In the genomic region with DNA sequence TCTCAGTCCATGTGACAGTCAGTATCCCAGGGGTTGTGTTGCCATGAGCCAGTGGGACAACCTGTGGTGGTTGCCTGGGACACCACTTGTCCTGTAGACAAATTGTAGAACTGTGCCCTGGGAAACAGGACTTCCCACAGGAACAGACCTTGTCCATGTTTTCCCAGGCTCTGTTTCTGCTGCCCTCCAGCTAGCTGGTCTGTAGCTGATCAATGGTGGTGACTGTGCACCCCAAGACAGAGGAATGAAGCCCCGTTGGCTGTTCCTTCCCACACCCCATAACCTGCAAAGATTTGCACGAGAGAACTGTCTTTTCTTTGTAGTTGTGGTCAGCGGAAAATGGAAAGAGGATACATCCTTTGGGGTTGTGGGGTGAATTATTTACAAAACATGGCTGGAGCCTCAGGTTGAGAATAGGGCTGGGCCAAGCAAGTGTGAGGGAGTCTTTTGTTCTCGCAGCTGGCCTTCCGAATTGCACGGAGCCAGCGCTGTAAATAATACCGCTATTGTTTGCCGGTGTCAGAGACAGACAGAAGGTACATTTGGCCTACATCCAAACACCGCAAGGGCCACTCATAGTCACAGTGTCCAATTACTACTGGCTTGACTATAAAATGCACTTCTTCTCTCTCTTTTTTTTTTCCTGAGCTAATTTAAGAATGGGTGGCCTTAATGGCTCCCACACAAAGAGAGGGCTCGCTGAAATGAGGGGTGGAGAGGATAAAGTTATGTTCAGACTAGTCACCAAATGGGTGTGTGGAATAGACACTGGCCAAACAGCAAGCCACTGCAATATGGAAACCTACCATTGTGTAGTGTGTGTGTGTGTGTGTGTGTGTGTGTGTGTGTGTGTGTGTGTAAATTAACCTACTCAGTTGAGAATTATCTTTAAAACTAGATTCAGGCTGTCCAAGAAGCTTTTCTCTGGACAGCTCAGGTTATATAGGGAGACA, we compare ENCODE assay signal across 10 mouse cellular contexts. TPM values are rescaled to one million over a fixed set of nuclear protein-coding genes. Genes with fewer than 3 reads are reported as not detected.
DNase-seq lines count a peak whose midpoint lies in the region; TF ChIP-seq lines count a peak whose summit lies in the region.
"Had no signal": no experiment of that assay in that cellular context is flagged by ENCODE, and none has a peak within 500 bp of the region (broad histone marks: within the 10 kb centered on the region; RNA-seq: fewer than 3 reads in every experiment).

No protein-coding gene starts in this region.

- TF ChIP-seq POLR2A in heart, adult 2 months (IDR thresholded peaks at IDR 0.05; ENCODE audit: insufficient read depth, low read depth, low read length) = no peak

- no peak for TF ChIP-seq EP300 in heart, adult 2 months (IDR thresholded peaks at IDR 0.05; ENCODE audit: insufficient read depth, low read depth, low read length)

- H3K27me3 ChIP-seq in embryonic facial prominence, embryonic 10.5 days (replicated peaks; ENCODE audit: low read depth, poor library complexity, severe bottlenecking) = no peaks in the 10 kb centered on the region; the same call in 1 of the 2 replicates
- H3K27me3 ChIP-seq in heart, adult 2 months (ENCODE audit: control insufficient read depth, insufficient read depth, low read length) = peaks cover 1% of the 10 kb centered on the region; the same call in 1 of the 2 replicates
- H3K27me3 ChIP-seq: megakaryocyte, embryonic 14.5 days; Patski had no signal

- H3K4me3 ChIP-seq in embryonic facial prominence, embryonic 10.5 days = no peak overlapping the region
- no peak overlapping the region for H3K4me3 ChIP-seq in heart, adult 2 months
- H3K4me3 ChIP-seq: megakaryocyte, embryonic 14.5 days had no signal

- H3K27ac ChIP-seq in embryonic facial prominence, embryonic 10.5 days (replicated peaks) = peak overlapping the region; percentile 19
- H3K27ac ChIP-seq in heart, adult 2 months = no peak overlapping the region

- TF ChIP-seq CTCF in heart, adult 2 months (IDR thresholded peaks at IDR 0.05) = no peak

- intact Hi-C loops in heart, adult 2 months (cut with DNase I) = no loop called here

- H3K4me1 ChIP-seq in embryonic facial prominence, embryonic 10.5 days = peaks cover 24% of the 10 kb centered on the region
- H3K4me1 ChIP-seq in heart, adult 2 months (ENCODE audit: control insufficient read depth, insufficient read depth, low read length) = no peaks in the 10 kb centered on the region

- WGBS in embryonic facial prominence, embryonic 10.5 days = 38% methylated on average over 11 of the region's 11 CpGs
- 46% methylated on average over 11 of the region's 11 CpGs for WGBS in heart, adult 2 months

- no peaks in the 10 kb centered on the region for H3K79me2 ChIP-seq in heart, adult 2 months (replicated peaks; ENCODE audit: control insufficient read depth, insufficient read depth, low read length)

- no peaks in the 10 kb centered on the region for H3K9me3 ChIP-seq in embryonic facial prominence, embryonic 10.5 days

- no peaks in the 10 kb centered on the region for H3K36me3 ChIP-seq in embryonic facial prominence, embryonic 10.5 days (replicated peaks)
- no peaks in the 10 kb centered on the region for H3K36me3 ChIP-seq in heart, adult 2 months (ENCODE audit: control insufficient read depth, insufficient read depth, low read length)

- DNase-seq in right cerebral cortex, adult 18-20 months = peak; percentile 7
- DNase-seq in right cerebral cortex, postnatal 25 days = no peak
- DNase-seq in embryonic facial prominence, embryonic 10.5 days (ENCODE audit: low spot score) = peak; percentile 37
- DNase-seq in layer of hippocampus, postnatal 14 days (ENCODE audit: low spot score in 2 of 2) = peak; percentile 3 to 10
- DNase-seq in heart, adult 2 months = no peak
- DNase-seq in urinary bladder, adult 2 months (ENCODE audit: low spot score) = no peak
- DNase-seq in urinary bladder, postnatal 25 days (ENCODE audit: low spot score) = no peak

- H3K9ac ChIP-seq in heart, adult 2 months (ENCODE audit: low read depth, low read length) = no peak overlapping the region

RNA-seq across cellular contexts. Expression of a gene that starts 28.1 kb away (rescaled TPM):
- not detected in 2 replicates for polyA plus RNA-seq in embryonic facial prominence, embryonic 10.5 days (2016; fragmentation: Nextera tagmentation; extraction: Ambion mirVana)
- total RNA-seq in layer of hippocampus, postnatal 14 days (2021) = not detected
- not detected for total RNA-seq in heart, adult 2 months (2021)
- not detected in 2 replicates for polyA plus RNA-seq in heart, adult 2 months (2012; rRNA removed)
- not detected in 2 replicates for polyA plus RNA-seq in urinary bladder, adult 2 months (2012; rRNA removed)
- polyA plus RNA-seq: heart, embryonic 14.5 days; Patski had no signal

Comparison
In these comparisons a context has a peak if more than half of its experiments do, and no peak if none do; other contexts are left out.
1. DNase-seq: peak in right cerebral cortex, adult 18-20 months (single experiment), embryonic facial prominence, embryonic 10.5 days (single experiment) and layer of hippocampus, postnatal 14 days (2 of 2); none in right cerebral cortex, postnatal 25 days (single experiment), heart, adult 2 months (0 of 2), urinary bladder, adult 2 months (single experiment) and urinary bladder, postnatal 25 days (single experiment).